Mouse (Mus musculus): ENCODE data around the gene Cadps. TPM values are rescaled to one million over a fixed set of nuclear protein-coding genes. Genes with fewer than 3 reads are reported as not detected.
"Not testable (repeated sequence)": the region's sequence is repeated elsewhere in the genome, so short reads cannot be mapped to it uniquely, and the experiment has no call there.

The Cadps gene
- polyA plus RNA-seq, 2 experiments from 2014 or later: 0.57 TPM; not detected in 1

- ATAC-seq: no peak
These were observed 241.2 kb downstream of the Cadps start for GRCm38 (mm10) chr14:12581657-12582056.

GRCm38 (mm10) chr14:12580786-12581185 is 242.1 kb downstream of the Cadps start:
- no peak for ATAC-seq

GRCm38 (mm10) chr14:12578156-12578555 is 244.7 kb downstream of the Cadps start:
- ATAC-seq: no peak

GRCm38 (mm10) chr14:12577475-12578140 is 245.3 kb downstream of the Cadps start:
- ATAC-seq: no peak

- ATAC-seq: no peak
These were observed 247.8 kb downstream of the Cadps start for GRCm38 (mm10) chr14:12575105-12575504.

GRCm38 (mm10) chr14:12574336-12574735 is 248.5 kb downstream of the Cadps start:
- no peak for ATAC-seq

GRCm38 (mm10) chr14:12561730-12562129 is 261.1 kb downstream of the Cadps start:
- not testable (repeated sequence) for ATAC-seq

GRCm38 (mm10) chr14:12560233-12560577 is 262.7 kb downstream of the Cadps start:
- no peak for ATAC-seq

GRCm38 (mm10) chr14:12559574-12560232 is 263.2 kb downstream of the Cadps start:
- no peak for ATAC-seq

GRCm38 (mm10) chr14:12558920-12559573 is 263.8 kb downstream of the Cadps start:
- no peak for ATAC-seq

GRCm38 (mm10) chr14:12554486-12554885 is 268.4 kb downstream of the Cadps start:
- no peak for ATAC-seq

GRCm38 (mm10) chr14:12551353-12551752 is 271.5 kb downstream of the Cadps start:
- no peak for ATAC-seq

GRCm38 (mm10) chr14:12550931-12551330 is 271.9 kb downstream of the Cadps start:
- no peak for ATAC-seq

- no peak for ATAC-seq
These were observed 273.6 kb downstream of the Cadps start for GRCm38 (mm10) chr14:12549290-12549689.

- no peak for ATAC-seq
These were observed 275.4 kb downstream of the Cadps start for GRCm38 (mm10) chr14:12547496-12547895.

- no peak for ATAC-seq
These were observed 281.1 kb downstream of the Cadps start for GRCm38 (mm10) chr14:12541733-12542132.

GRCm38 (mm10) chr14:12539071-12539470 is 283.8 kb downstream of the Cadps start:
- no peak for ATAC-seq

- no peak for ATAC-seq
These were observed 291.8 kb downstream of the Cadps start for GRCm38 (mm10) chr14:12531101-12531500.

GRCm38 (mm10) chr14:12530554-12530953 is 292.3 kb downstream of the Cadps start:
- ATAC-seq: no peak

GRCm38 (mm10) chr14:12529961-12530542 is 292.8 kb downstream of the Cadps start:
- ATAC-seq: no peak

- ATAC-seq: no peak
These were observed 295.6 kb downstream of the Cadps start for GRCm38 (mm10) chr14:12527296-12527695.

- ATAC-seq: no peak
These were observed 315.9 kb downstream of the Cadps start for GRCm38 (mm10) chr14:12507018-12507417.

- no peak for ATAC-seq
These were observed 318.5 kb downstream of the Cadps start for GRCm38 (mm10) chr14:12504191-12504947.

All from activated CD4-positive, CD25-positive, alpha-beta regulatory T cell, adult 4 months (primary cell).